Mouse (Mus musculus) heart, embryonic 10.5 days (tissue): ENCODE results near the gene Acaca. TPM values are rescaled to one million over a fixed set of nuclear protein-coding genes. Genes with fewer than 3 reads are reported as not detected.

Source experiments
- DNase-seq: peaks from one replicate; pipeline ENCODE4 v3.0.0-alpha.2; 2017; ENCODE audit warnings: low spot score
- H3K27ac ChIP-seq: fragments of 300-500 bp; sonication (generic); 2 replicates; pipeline ENCODE4 v1.5.1; 2016; ENCODE audit warnings: mild to moderate bottlenecking
- H3K27me3 ChIP-seq: fragments of 300-500 bp; sonication (generic); 2 replicates; pipeline ENCODE4 v1.6.1; 2016; ENCODE audit warnings: mild to moderate bottlenecking; ENCODE audit not compliant: poor library complexity, insufficient read depth, severe bottlenecking
- H3K36me3 ChIP-seq: fragments of 300-500 bp; sonication (generic); 2 replicates; pipeline ENCODE4 v1.6.1; 2016; ENCODE audit warnings: mild to moderate bottlenecking, moderate library complexity
- H3K4me1 ChIP-seq: fragments of 300-500 bp; sonication (generic); 2 replicates; pipeline ENCODE4 v1.6.1; 2016; ENCODE audit warnings: mild to moderate bottlenecking
- H3K4me3 ChIP-seq: fragments of 300-500 bp; sonication (generic); 2 replicates; pipeline ENCODE4 v1.5.1; 2016; ENCODE audit warnings: mild to moderate bottlenecking, moderate library complexity
- H3K9me3 ChIP-seq: fragments of 300-500 bp; sonication (generic); 2 replicates; pipeline ENCODE4 v1.6.1; 2016; ENCODE audit warnings: mild to moderate bottlenecking, moderate library complexity
- WGBS: fragments of 180-500 bp; shearing (Covaris S2); methylation state at CpG from one replicate; pipeline ENCODE4 v1.1.7; 2016; 5-methylcytosine and 5-hydroxymethylcytosine counted together
- polyA plus RNA-seq: library from polyadenylated mRNA; unstranded; fragments of >200 nt; fragmentation: Nextera tagmentation; extraction: Ambion mirVana; gene quantifications from 2 replicates; pipeline ENCODE4 v1.2.1, GENCODE M21; 2016

Gene Acaca
- polyA plus RNA-seq = 13.3 and 14.9 TPM in 2 replicates

- peaks cover 30% of the 10 kb centered on the region for H3K36me3 ChIP-seq
- WGBS = under 1% methylated on average over 83 of the region's 83 CpGs
- no peaks in the 10 kb centered on the region for H3K9me3 ChIP-seq
- H3K4me1 ChIP-seq = peaks cover 10% of the 10 kb centered on the region; the same call in 1 of the 2 replicates
- H3K27ac ChIP-seq = peak within 1 kb of the TSS; percentile 96
- peak; percentile 85 for DNase-seq
- H3K27me3 ChIP-seq = no peaks in the 10 kb centered on the region
- H3K4me3 ChIP-seq = peak within 1 kb of the TSS; percentile 91
Observed at GRCm38 (mm10) chr11:84128943-84129798, at the start of gene Acaca, which contains the start of gene Tada2a. Acaca (plus strand) TSS chr11:84129672. Tada2a (minus strand) TSS chr11:84129600.

- no peak for DNase-seq
- Histone ChIP-seq H3K4me3 (no peak overlapping the region), H3K27ac (no peak overlapping the region), H3K27me3 (no peaks in the 10 kb centered on the region), H3K4me1 (peaks cover 10% of the 10 kb centered on the region; the same call in 1 of the 2 replicates), H3K36me3 (peaks cover 40% of the 10 kb centered on the region), H3K9me3 (no peaks in the 10 kb centered on the region)
- WGBS = 58% methylated on average over 4 of the region's 4 CpGs
Observed at GRCm38 (mm10) chr11:84079887-84080286, 49.6 kb upstream of the Acaca start.

GRCm38 (mm10) chr11:84080327-84080726 is 49.1 kb upstream of the Acaca start:
- H3K27ac ChIP-seq = no peak overlapping the region
- DNase-seq = no peak
- WGBS = 73% methylated on average over 3 of the region's 3 CpGs
- no peaks in the 10 kb centered on the region for H3K9me3 ChIP-seq
- no peaks in the 10 kb centered on the region for H3K27me3 ChIP-seq
- H3K36me3 ChIP-seq = peaks cover 40% of the 10 kb centered on the region
- no peak overlapping the region for H3K4me3 ChIP-seq
- H3K4me1 ChIP-seq = peaks cover 10% of the 10 kb centered on the region; the same call in 1 of the 2 replicates

- Histone ChIP-seq H3K36me3 (peaks cover 50% of the 10 kb centered on the region), H3K4me3 (no peak overlapping the region), H3K4me1 (peaks cover 10% of the 10 kb centered on the region; the same call in 1 of the 2 replicates), H3K27me3 (no peaks in the 10 kb centered on the region), H3K27ac (no peak overlapping the region), H3K9me3 (no peaks in the 10 kb centered on the region)
- DNase-seq = no peak
- WGBS = 94% methylated on average over 5 of the region's 5 CpGs
Observed at GRCm38 (mm10) chr11:84081901-84082300, 47.6 kb upstream of the Acaca start.

GRCm38 (mm10) chr11:84090572-84090971 is 38.9 kb upstream of the Acaca start:
- Histone ChIP-seq H3K9me3 (no peaks in the 10 kb centered on the region), H3K27me3 (no peaks in the 10 kb centered on the region), H3K4me1 (no peaks in the 10 kb centered on the region), H3K4me3 (no peak overlapping the region), H3K27ac (no peak overlapping the region), H3K36me3 (peaks cover 70% of the 10 kb centered on the region)
- 94% methylated on average over 8 of the region's 8 CpGs for WGBS
- no peak for DNase-seq

GRCm38 (mm10) chr11:84095084-84095483 is 34.4 kb upstream of the Acaca start:
- no peaks in the 10 kb centered on the region for H3K9me3 ChIP-seq
- H3K36me3 ChIP-seq = peaks cover 71% of the 10 kb centered on the region
- no peaks in the 10 kb centered on the region for H3K27me3 ChIP-seq
- no peak for DNase-seq
- no peak overlapping the region for H3K27ac ChIP-seq
- no peaks in the 10 kb centered on the region for H3K4me1 ChIP-seq
- 85% methylated on average over 4 of the region's 4 CpGs for WGBS
- no peak overlapping the region for H3K4me3 ChIP-seq

- 84% methylated on average over 5 of the region's 5 CpGs for WGBS
Observed at GRCm38 (mm10) chr11:84097251-84097998, 32.0 kb upstream of the Acaca start.

GRCm38 (mm10) chr11:84101182-84101581 is 28.3 kb upstream of the Acaca start:
- H3K27ac ChIP-seq = no peak overlapping the region
- no peak overlapping the region for H3K4me3 ChIP-seq
- no peaks in the 10 kb centered on the region for H3K27me3 ChIP-seq
- no peak for DNase-seq
- H3K9me3 ChIP-seq = no peaks in the 10 kb centered on the region
- H3K36me3 ChIP-seq = peaks cover 87% of the 10 kb centered on the region
- no peaks in the 10 kb centered on the region for H3K4me1 ChIP-seq

More at GRCm38 (mm10) chr11:84097251-84097998, 32.0 kb upstream of the Acaca start:
- H3K36me3 ChIP-seq = peaks cover 76% of the 10 kb centered on the region
- H3K4me3 ChIP-seq = no peak overlapping the region
- H3K4me1 ChIP-seq = no peaks in the 10 kb centered on the region
- H3K27ac ChIP-seq = no peak overlapping the region
- H3K9me3 ChIP-seq = no peaks in the 10 kb centered on the region
- no peaks in the 10 kb centered on the region for H3K27me3 ChIP-seq
- DNase-seq = no peak

- no peak overlapping the region for H3K4me3 ChIP-seq
- no peaks in the 10 kb centered on the region for H3K4me1 ChIP-seq
- H3K9me3 ChIP-seq = no peaks in the 10 kb centered on the region
- peaks cover 90% of the 10 kb centered on the region for H3K36me3 ChIP-seq
- no peaks in the 10 kb centered on the region for H3K27me3 ChIP-seq
- WGBS = 90% methylated on average over 6 of the region's 6 CpGs
- H3K27ac ChIP-seq = no peak overlapping the region
- DNase-seq = no peak
Observed at GRCm38 (mm10) chr11:84104036-84104435, 25.4 kb upstream of the Acaca start.

GRCm38 (mm10) chr11:84107137-84107536 is 22.3 kb upstream of the Acaca start:
- Histone ChIP-seq H3K27ac (no peak overlapping the region), H3K27me3 (no peaks in the 10 kb centered on the region), H3K4me3 (no peak overlapping the region), H3K9me3 (no peaks in the 10 kb centered on the region), H3K36me3 (peaks cover 85% of the 10 kb centered on the region), H3K4me1 (no peaks in the 10 kb centered on the region)
- no peak for DNase-seq
- 60% methylated on average over 2 of the region's 2 CpGs for WGBS

GRCm38 (mm10) chr11:84113623-84114022 is 15.8 kb upstream of the Acaca start:
- DNase-seq = no peak
- peaks cover 76% of the 10 kb centered on the region for H3K36me3 ChIP-seq
- no peak overlapping the region for H3K27ac ChIP-seq
- 86% methylated on average over 5 of the region's 5 CpGs for WGBS
- no peaks in the 10 kb centered on the region for H3K9me3 ChIP-seq
- no peaks in the 10 kb centered on the region for H3K4me1 ChIP-seq
- no peak overlapping the region for H3K4me3 ChIP-seq
- H3K27me3 ChIP-seq = no peaks in the 10 kb centered on the region

GRCm38 (mm10) chr11:84115646-84116045 is 13.8 kb upstream of the Acaca start:
- H3K27me3 ChIP-seq = no peaks in the 10 kb centered on the region
- WGBS = 81% methylated on average over 9 of the region's 9 CpGs
- H3K4me1 ChIP-seq = no peaks in the 10 kb centered on the region
- H3K9me3 ChIP-seq = no peaks in the 10 kb centered on the region
- H3K36me3 ChIP-seq = peaks cover 79% of the 10 kb centered on the region
- no peak overlapping the region for H3K4me3 ChIP-seq
- H3K27ac ChIP-seq = no peak overlapping the region
- no peak for DNase-seq

- Histone ChIP-seq H3K9me3 (no peaks in the 10 kb centered on the region), H3K4me3 (no peak overlapping the region), H3K4me1 (no peaks in the 10 kb centered on the region), H3K27ac (no peak overlapping the region), H3K27me3 (no peaks in the 10 kb centered on the region), H3K36me3 (peaks cover 79% of the 10 kb centered on the region)
- WGBS = 78% methylated on average over 2 of the region's 2 CpGs
- no peak for DNase-seq
Observed at GRCm38 (mm10) chr11:84116221-84116620, 13.3 kb upstream of the Acaca start.
